Mouse (Mus musculus) neural tube, embryonic 15.5 days (tissue): ENCODE results near the gene Pth2. TPM values are rescaled to one million over a fixed set of nuclear protein-coding genes. Genes with fewer than 3 reads are reported as not detected.

Experiments used
- ATAC-seq: fragments of 200-750 bp; cut with Nextera tagmentation; 2 replicates; pipeline ENCODE4 v1.8.0; 2017; ENCODE audit warnings: mild to moderate bottlenecking, moderate TSS enrichment, moderate library complexity; ENCODE audit not compliant: low FRiP score
- H3K27ac ChIP-seq: fragments of 300-500 bp; sonication (generic); replicated peaks from 2 replicates; pipeline ENCODE4 v1.5.1; 2015; ENCODE audit warnings: mild to moderate bottlenecking, inconsistent platforms
- H3K27me3 ChIP-seq: fragments of 300-500 bp; sonication (generic); replicated peaks from 2 replicates; pipeline ENCODE4 v1.6.1; 2015; ENCODE audit warnings: inconsistent platforms
- H3K36me3 ChIP-seq: fragments of 300-500 bp; sonication (generic); 2 replicates; pipeline ENCODE4 v1.6.1; 2015; ENCODE audit warnings: inconsistent platforms
- H3K4me1 ChIP-seq: fragments of 300-500 bp; sonication (generic); 2 replicates; pipeline ENCODE4 v1.6.1; 2015; ENCODE audit warnings: inconsistent platforms
- H3K4me2 ChIP-seq: fragments of 300-500 bp; sonication (generic); 2 replicates; pipeline ENCODE4 v1.6.1; 2015; ENCODE audit warnings: inconsistent platforms, mild to moderate bottlenecking, moderate library complexity
- H3K4me3 ChIP-seq: fragments of 300-500 bp; sonication (generic); replicated peaks from 2 replicates; pipeline ENCODE4 v1.5.1; 2015; ENCODE audit warnings: mild to moderate bottlenecking, inconsistent platforms
- H3K9ac ChIP-seq: fragments of 300-500 bp; sonication (generic); replicated peaks from 2 replicates; pipeline ENCODE4 v1.6.1; 2015; ENCODE audit warnings: mild to moderate bottlenecking, inconsistent platforms
- H3K9me3 ChIP-seq: fragments of 300-500 bp; sonication (generic); replicated peaks from 2 replicates; pipeline ENCODE4 v1.6.1; 2016; ENCODE audit warnings: inconsistent platforms
- WGBS: fragments of 180-500 bp; shearing (Covaris S2); methylation state at CpG from one replicate; pipeline ENCODE4 v1.1.7; 2015; ENCODE audit warnings: mixed read lengths; 5-methylcytosine and 5-hydroxymethylcytosine counted together
- polyA plus RNA-seq: library from polyadenylated mRNA; unstranded; fragments of >200 nt; fragmentation: Nextera tagmentation; extraction: Ambion mirVana; gene quantifications from 2 replicates; pipeline ENCODE4 v1.2.1, GENCODE M21; 2015

Gene Pth2
- polyA plus RNA-seq, 1 experiment from 2014 or later: not detected

DNA sequence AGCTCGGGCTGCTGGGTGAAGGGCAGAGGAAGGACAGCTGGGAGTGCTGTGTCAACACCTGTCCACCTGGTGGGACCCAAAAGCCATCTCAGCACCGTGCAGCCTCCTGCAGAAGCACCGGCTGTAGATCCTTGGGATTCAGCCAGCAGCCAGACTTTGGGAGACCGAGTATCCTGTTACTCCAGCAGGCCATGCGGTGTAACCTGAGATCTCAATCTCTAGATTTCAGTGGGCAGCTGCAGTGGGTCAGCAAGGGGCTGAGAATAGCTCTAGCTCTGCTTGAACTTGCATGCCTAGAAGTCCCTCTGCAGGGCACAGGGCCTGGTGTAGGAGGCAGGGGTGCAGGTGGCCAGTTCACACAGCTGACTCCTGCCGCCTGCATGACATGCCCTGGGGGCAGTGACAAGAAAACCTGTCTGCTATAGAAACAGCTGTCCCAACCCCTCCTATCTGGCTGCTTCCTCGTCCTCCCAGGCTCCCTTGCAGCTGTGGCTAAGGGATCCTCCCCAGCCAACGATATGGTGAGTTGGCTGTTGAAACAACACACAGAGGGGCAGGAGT lies 11.1 kb downstream of the Pth2 start:
- H3K9ac ChIP-seq: no peak overlapping the region
- H3K4me2 ChIP-seq: no peak overlapping the region
- ATAC-seq: no peak
- no peaks in the 10 kb centered on the region for H3K36me3 ChIP-seq
- no peak overlapping the region for H3K27ac ChIP-seq
- peaks cover 21% of the 10 kb centered on the region for H3K27me3 ChIP-seq
- no peaks in the 10 kb centered on the region for H3K4me1 ChIP-seq
- no peaks in the 10 kb centered on the region for H3K9me3 ChIP-seq
- 28% methylated on average over 8 of the region's 8 CpGs for WGBS
- H3K4me3 ChIP-seq: no peak overlapping the region

DNA sequence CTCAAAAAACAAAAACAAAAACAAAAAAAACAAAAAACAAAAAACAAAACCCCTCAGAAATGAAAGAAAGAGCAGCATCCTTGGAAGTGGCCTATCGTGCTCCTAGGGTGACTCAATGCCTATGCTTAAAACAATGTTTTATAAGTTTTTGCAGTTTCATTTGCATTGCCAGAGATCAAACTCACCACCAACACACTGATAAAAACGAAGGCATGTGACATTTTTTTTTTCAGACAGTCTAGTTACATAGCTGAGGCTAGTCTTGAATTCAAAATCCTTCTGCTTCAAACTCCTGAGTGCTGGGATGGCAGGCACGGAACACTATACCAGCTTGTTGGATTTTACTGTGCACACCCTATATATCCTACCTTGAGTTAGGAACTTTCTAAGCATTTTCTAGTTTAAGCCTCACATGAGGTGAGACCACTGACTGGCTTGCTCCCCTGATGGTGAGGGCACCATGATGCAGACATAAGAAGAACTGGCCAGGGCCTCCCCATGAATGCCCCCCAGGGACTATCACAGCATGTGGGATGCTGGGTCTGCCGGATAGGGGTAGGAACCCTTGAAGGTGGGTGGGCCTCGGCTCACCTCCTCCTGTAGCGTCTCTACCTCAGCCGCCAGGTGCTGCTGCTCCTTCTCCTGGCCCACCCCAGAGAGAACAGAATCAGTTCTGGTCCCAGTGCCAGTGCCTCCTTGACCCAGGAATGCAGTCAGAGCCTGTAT lies 12.0 kb downstream of the Pth2 start:
- Histone ChIP-seq H3K4me2 (no peak overlapping the region), H3K4me1 (no peaks in the 10 kb centered on the region), H3K9me3 (no peaks in the 10 kb centered on the region), H3K4me3 (no peak overlapping the region), H3K27me3 (peaks cover 20% of the 10 kb centered on the region), H3K27ac (no peak overlapping the region), H3K9ac (no peak overlapping the region), H3K36me3 (no peaks in the 10 kb centered on the region)
- WGBS: 87% methylated on average over 7 of the region's 7 CpGs
- no peak for ATAC-seq

DNA sequence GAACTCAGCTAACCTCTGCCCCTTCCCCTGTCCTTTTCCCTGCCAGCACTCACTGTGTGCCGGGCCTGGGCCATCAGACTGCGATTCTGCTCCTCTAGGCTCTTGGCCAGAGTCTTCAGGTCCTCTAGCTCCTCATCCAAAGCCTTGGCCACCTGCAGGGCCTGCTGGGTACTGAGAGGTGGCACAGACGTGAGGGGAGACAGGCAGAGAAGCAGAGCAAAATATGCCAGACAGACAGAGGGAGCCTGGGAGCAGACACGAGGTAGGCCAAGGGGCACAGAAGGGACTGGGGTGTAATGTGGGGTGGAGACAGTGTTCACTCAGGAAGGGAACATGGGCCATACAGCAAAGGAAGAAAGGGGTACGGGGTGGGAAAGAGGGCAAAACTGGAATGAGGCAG lies 12.6 kb downstream of the Pth2 start:
- Histone ChIP-seq H3K27me3 (peaks cover 19% of the 10 kb centered on the region), H3K36me3 (no peaks in the 10 kb centered on the region), H3K4me2 (no peak overlapping the region), H3K9ac (no peak overlapping the region), H3K4me1 (0 out of 2 replicates have a peak, but pooled peaks cover 4% of the 10 kb centered on the region), H3K9me3 (no peaks in the 10 kb centered on the region), H3K27ac (no peak overlapping the region), H3K4me3 (no peak overlapping the region)
- ATAC-seq: no peak
- 67% methylated on average over 5 of the region's 5 CpGs for WGBS

DNA sequence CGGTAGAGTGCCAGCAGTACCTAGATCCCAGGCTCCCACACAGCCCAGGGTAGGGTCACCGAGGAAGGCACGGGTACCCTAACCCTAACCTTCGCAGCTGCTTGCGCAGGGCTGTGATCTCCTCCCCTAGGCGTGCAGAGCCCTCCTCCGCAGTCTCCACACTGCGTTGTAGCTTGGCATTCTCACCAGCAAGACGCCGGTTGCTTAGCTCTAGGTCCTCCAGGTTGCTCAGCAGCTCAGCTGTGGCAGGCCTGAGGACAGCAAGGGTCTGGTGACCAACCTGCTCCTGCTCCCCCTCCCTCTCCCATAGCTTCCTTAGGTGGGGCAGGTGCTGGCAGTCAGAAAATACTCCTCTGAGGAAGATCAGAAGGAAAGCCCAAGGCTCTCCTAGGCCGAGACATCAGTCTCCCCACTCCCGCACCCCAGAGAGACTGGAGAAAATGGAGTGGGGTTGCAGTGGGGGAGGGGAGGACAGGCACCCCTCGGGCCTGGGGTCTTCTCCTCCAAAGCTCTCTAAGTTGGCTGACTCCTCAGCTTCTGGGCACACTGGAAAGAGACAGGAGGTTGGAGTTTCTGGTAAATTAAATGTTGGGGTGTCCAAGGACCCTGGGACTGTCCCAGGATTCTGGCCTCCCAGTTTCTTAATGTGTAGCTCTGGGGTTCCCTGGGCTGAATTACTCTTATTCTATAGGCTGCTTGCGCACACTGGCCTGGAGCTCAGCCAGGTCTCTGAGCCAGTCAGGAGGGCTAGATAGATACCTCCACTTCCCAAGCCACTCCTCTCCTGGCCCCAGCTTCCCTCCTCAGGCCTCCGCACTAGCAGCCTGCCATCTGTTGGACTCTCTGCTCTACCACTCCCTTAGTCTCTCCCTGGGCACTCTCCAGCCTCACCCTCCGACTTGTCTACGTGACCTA lies 13.3 kb downstream of the Pth2 start:
- peaks cover 12% of the 10 kb centered on the region for H3K27me3 ChIP-seq
- H3K27ac ChIP-seq: no peak overlapping the region
- H3K4me1 ChIP-seq: 0 out of 2 replicates have a peak, but pooled peaks cover 4% of the 10 kb centered on the region
- no peak overlapping the region for H3K9ac ChIP-seq
- no peak overlapping the region for H3K4me2 ChIP-seq
- H3K4me3 ChIP-seq: no peak overlapping the region
- no peaks in the 10 kb centered on the region for H3K36me3 ChIP-seq
- H3K9me3 ChIP-seq: no peaks in the 10 kb centered on the region
- WGBS: 77% methylated on average over 17 of the region's 17 CpGs
- ATAC-seq: no peak

DNA sequence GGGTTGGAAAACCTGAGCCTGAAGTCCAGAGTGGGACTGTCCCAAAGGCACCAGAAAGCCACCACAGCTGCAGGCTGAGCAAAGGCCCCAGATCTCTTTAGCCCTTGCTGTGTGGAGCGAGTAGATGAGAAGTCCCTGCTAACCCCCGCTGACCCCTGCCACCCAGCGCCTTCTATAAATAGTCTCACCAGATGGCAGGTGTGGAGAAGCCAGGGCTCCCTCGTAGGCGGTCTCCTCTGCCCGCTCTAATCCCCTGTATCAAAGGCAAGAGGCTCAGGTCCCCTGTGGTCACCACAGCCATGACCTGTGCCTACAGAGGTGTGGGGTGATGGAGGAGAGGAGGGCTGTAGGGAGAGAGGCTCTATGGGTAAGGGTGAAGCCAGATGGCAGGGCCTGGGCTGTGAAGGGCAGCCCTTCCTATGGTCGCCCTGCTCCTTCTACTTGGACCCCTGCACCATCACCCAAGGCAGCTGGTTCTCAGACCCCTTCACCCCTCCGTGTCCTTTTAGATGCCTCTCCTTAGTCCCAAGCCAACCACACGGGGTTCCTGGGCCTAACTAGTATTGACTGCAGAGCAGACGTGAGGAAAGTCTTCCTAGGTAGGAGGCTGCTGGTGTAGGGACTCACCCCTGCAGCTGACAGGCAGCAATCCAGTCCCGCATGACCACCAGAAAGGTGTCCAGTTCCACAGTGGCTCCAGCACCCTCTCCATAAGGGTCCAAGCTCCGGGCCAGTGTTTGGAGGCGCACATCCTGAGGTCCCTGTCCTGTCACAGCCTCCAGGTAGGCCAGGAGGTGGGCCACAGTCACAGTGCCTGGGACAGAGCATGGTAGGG lies 14.8 kb downstream of the Pth2 start:
- Histone ChIP-seq H3K9ac (no peak overlapping the region), H3K27ac (no peak overlapping the region), H3K4me3 (no peak overlapping the region), H3K27me3 (peaks cover 6% of the 10 kb centered on the region; the same call in 1 of the 2 replicates), H3K36me3 (no peaks in the 10 kb centered on the region), H3K9me3 (no peaks in the 10 kb centered on the region), H3K4me1 (0 out of 2 replicates have a peak, but pooled peaks cover 4% of the 10 kb centered on the region), H3K4me2 (no peak overlapping the region)
- WGBS: 66% methylated on average over 13 of the region's 13 CpGs
- ATAC-seq: no peak

DNA sequence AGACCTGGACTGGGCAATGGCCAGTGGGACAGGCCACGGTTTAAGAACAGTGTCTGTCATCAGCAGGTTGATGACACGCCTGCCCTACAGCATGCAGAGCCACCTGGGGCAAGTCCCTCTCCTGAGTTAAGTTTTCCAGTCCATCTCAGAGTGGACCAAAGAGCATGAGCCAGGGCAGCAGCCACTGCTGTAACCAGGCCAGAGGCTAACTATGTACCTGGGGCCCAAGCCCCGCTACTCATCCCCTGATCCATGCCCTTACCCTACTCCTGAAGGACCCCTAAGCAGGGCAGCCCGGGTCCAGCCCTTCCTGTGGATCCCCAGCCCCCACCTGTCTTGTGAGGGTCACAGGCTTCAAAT lies 15.4 kb downstream of the Pth2 start:
- Histone ChIP-seq H3K4me3 (no peak overlapping the region), H3K27ac (no peak overlapping the region), H3K9me3 (no peaks in the 10 kb centered on the region), H3K9ac (no peak overlapping the region), H3K36me3 (no peaks in the 10 kb centered on the region), H3K27me3 (peaks cover 6% of the 10 kb centered on the region; the same call in 1 of the 2 replicates), H3K4me1 (0 out of 2 replicates have a peak, but pooled peaks cover 4% of the 10 kb centered on the region), H3K4me2 (no peak overlapping the region)
- 85% methylated on average over 4 of the region's 4 CpGs for WGBS
- ATAC-seq: no peak

DNA sequence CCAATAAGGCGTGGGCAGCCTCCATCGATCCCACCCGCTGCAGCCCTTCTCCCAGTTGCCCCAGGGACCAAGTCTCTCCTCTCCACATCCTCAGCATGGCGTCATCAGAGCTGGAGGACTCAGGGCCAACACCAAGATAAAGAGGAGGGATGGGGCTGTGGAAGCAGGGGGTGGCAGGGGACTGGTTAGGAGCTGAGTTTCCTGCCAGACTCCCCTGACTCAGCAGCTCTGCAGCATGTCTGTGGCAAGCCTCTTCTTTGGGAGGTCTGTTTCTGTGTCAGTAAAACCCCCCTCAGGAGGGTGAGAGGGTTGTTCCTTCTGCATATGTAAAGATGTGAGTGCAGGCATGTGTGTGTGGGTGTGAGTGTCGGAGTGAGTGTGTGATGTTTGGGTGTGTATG lies 16.2 kb downstream of the Pth2 start:
- no peak for ATAC-seq
- WGBS: 72% methylated on average over 5 of the region's 5 CpGs

DNA sequence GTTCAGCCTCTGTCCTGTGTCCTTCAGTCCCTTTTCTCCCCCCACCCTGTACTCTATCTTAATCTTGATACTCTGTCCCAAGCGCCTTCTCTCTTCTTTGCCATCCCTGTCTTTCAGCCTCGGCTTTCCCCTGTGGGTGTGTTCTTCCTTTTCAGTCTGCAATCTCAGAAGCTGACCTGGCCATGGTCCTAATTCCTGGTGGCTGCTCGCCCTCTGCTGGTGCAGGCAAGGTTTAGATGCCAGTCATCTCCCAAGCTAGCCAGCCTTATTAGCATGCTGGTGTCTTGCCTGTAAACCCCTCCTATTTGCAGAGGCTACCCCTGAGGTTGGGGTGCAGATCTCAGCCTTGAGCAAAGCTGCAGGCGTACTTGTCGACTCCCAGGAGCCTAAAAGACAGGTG lies 17.6 kb downstream of the Pth2 start:
- peak; percentile 70; the same call in 1 of the 2 replicates for ATAC-seq
- Histone ChIP-seq H3K27ac (no peak overlapping the region), H3K27me3 (peaks cover 6% of the 10 kb centered on the region; the same call in 1 of the 2 replicates), H3K4me1 (0 out of 2 replicates have a peak, but pooled peaks cover 4% of the 10 kb centered on the region), H3K9ac (no peak overlapping the region), H3K36me3 (no peaks in the 10 kb centered on the region), H3K4me2 (no peak overlapping the region), H3K4me3 (no peak overlapping the region), H3K9me3 (no peaks in the 10 kb centered on the region)
- 12% methylated on average over 5 of the region's 5 CpGs for WGBS

More for the DNA sequence above, 16.2 kb downstream of the Pth2 start:
- Histone ChIP-seq H3K27me3 (peaks cover 6% of the 10 kb centered on the region; the same call in 1 of the 2 replicates), H3K9me3 (no peaks in the 10 kb centered on the region), H3K27ac (no peak overlapping the region), H3K4me3 (no peak overlapping the region), H3K36me3 (no peaks in the 10 kb centered on the region), H3K9ac (no peak overlapping the region), H3K4me1 (0 out of 2 replicates have a peak, but pooled peaks cover 4% of the 10 kb centered on the region), H3K4me2 (no peak overlapping the region)

DNA sequence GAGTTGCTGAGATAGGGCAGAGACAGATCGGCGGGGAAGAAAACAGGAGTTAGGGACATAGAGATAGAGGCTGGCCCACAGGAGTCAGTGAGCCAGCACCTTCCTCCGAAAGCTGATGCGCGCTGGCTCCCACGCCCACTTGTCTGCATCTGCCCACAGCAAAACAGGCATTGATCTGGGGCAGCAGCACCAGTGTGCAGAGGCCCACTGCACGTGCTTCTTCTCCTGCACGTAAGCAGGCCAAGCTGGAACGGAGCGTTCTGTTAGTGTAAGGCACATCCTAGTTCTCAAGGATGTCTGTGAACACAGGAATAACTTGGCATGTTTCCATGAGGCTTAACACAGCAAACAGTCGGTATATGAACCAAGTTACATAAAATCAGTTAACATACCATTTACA lies 18.2 kb downstream of the Pth2 start:
- no peaks in the 10 kb centered on the region for H3K9me3 ChIP-seq
- H3K4me3 ChIP-seq: no peak overlapping the region
- H3K4me1 ChIP-seq: peaks cover 4% of the 10 kb centered on the region
- WGBS: 87% methylated on average over 11 of the region's 11 CpGs
- H3K36me3 ChIP-seq: no peaks in the 10 kb centered on the region
- no peak overlapping the region for H3K27ac ChIP-seq
- peaks cover 6% of the 10 kb centered on the region; the same call in 1 of the 2 replicates for H3K27me3 ChIP-seq
- no peak for ATAC-seq
- H3K4me2 ChIP-seq: no peak overlapping the region
- no peak overlapping the region for H3K9ac ChIP-seq

DNA sequence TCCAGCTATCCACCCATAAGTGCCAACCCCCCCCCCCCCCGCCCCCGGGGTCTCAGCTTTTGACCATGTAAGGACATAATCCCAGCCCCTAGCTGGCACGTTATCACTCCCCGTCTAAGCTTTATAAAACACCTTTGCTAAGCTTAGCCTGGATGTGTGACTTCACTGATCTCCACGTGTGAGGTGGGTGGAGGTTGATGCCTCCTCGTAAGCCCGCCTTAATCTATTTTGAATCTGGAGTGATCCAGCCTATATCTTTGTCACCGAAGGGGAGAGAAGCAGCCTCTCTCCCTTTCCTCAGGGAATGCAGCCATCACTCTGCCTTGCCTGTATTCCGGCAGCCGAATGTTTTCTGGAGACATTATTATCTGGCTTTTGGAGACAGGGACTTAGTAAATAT lies 21.9 kb downstream of the Pth2 start:
- no peak overlapping the region for H3K4me2 ChIP-seq
- no peak for ATAC-seq
- WGBS: 66% methylated on average over 10 of the region's 10 CpGs
- H3K27ac ChIP-seq: no peak overlapping the region
- H3K36me3 ChIP-seq: no peaks in the 10 kb centered on the region
- no peaks in the 10 kb centered on the region for H3K9me3 ChIP-seq
- no peak overlapping the region for H3K4me3 ChIP-seq
- peaks cover 8% of the 10 kb centered on the region for H3K4me1 ChIP-seq
- H3K27me3 ChIP-seq: peaks cover 3% of the 10 kb centered on the region; the same call in 1 of the 2 replicates
- H3K9ac ChIP-seq: no peak overlapping the region
